Mouse (Mus musculus): Measurements from ENCODE around the gene Pla2g12b. TPM values are rescaled to one million over a fixed set of nuclear protein-coding genes. Genes with fewer than 3 reads are reported as not detected.

The Pla2g12b gene
- polyA plus RNA-seq, 1 experiment: 0.19 TPM

GRCm38 (mm10) chr10:59416623-59417022 lies 13.2 kb downstream of the Pla2g12b start:
- no peaks in the 10 kb centered on the region for H3K36me3 ChIP-seq (ENCODE audit: control insufficient read depth, insufficient read depth, low read length)
- TF ChIP-seq POLR2A (IDR thresholded peaks at IDR 0.05; ENCODE audit: control insufficient read depth, low read depth, low read length) (no peak), CTCF (IDR thresholded peaks at IDR 0.05; ENCODE audit: control insufficient read depth, insufficient read depth, insufficient replicate concordance, low read depth, low read length) (no peak)
- no peaks in the 10 kb centered on the region for H3K4me1 ChIP-seq (ENCODE audit: control insufficient read depth, insufficient read depth, low read length)
- no peak overlapping the region for H3K27ac ChIP-seq (ENCODE audit: control insufficient read depth, insufficient read depth, low read depth, low read length)
- H3K4me3 ChIP-seq (ENCODE audit: control insufficient read depth, low read depth, low read length): no peak overlapping the region
- H3K27me3 ChIP-seq (ENCODE audit: control insufficient read depth, insufficient read depth, low read length): no peaks in the 10 kb centered on the region

- no peaks in the 10 kb centered on the region for H3K36me3 ChIP-seq (ENCODE audit: control insufficient read depth, insufficient read depth, low read length)
- H3K4me3 ChIP-seq (ENCODE audit: control insufficient read depth, low read depth, low read length): no peak overlapping the region
- H3K27me3 ChIP-seq (ENCODE audit: control insufficient read depth, insufficient read depth, low read length): no peaks in the 10 kb centered on the region
- no peaks in the 10 kb centered on the region for H3K4me1 ChIP-seq (ENCODE audit: control insufficient read depth, insufficient read depth, low read length)
- TF ChIP-seq CTCF (IDR thresholded peaks at IDR 0.05; ENCODE audit: control insufficient read depth, insufficient read depth, insufficient replicate concordance, low read depth, low read length) (no peak), POLR2A (IDR thresholded peaks at IDR 0.05; ENCODE audit: control insufficient read depth, low read depth, low read length) (no peak)
- H3K27ac ChIP-seq (ENCODE audit: control insufficient read depth, insufficient read depth, low read depth, low read length): no peak overlapping the region
Observed at GRCm38 (mm10) chr10:59419516-59419915, 16.1 kb downstream of the Pla2g12b start.

- no peaks in the 10 kb centered on the region for H3K27me3 ChIP-seq (ENCODE audit: control insufficient read depth, insufficient read depth, low read length)
- no peaks in the 10 kb centered on the region for H3K36me3 ChIP-seq (ENCODE audit: control insufficient read depth, insufficient read depth, low read length)
- no peak overlapping the region for H3K4me3 ChIP-seq (ENCODE audit: control insufficient read depth, low read depth, low read length)
- TF ChIP-seq CTCF (IDR thresholded peaks at IDR 0.05; ENCODE audit: control insufficient read depth, insufficient read depth, insufficient replicate concordance, low read depth, low read length) (no peak), POLR2A (IDR thresholded peaks at IDR 0.05; ENCODE audit: control insufficient read depth, low read depth, low read length) (no peak)
- H3K4me1 ChIP-seq (ENCODE audit: control insufficient read depth, insufficient read depth, low read length): no peaks in the 10 kb centered on the region
- H3K27ac ChIP-seq (ENCODE audit: control insufficient read depth, insufficient read depth, low read depth, low read length): no peak overlapping the region
Observed at GRCm38 (mm10) chr10:59424453-59424852, 21.0 kb downstream of the Pla2g12b start.

- Histone ChIP-seq H3K27me3 (ENCODE audit: control insufficient read depth, insufficient read depth, low read length) (no peaks in the 10 kb centered on the region), H3K27ac (ENCODE audit: control insufficient read depth, insufficient read depth, low read depth, low read length) (no peak overlapping the region), H3K36me3 (ENCODE audit: control insufficient read depth, insufficient read depth, low read length) (no peaks in the 10 kb centered on the region), H3K4me1 (ENCODE audit: control insufficient read depth, insufficient read depth, low read length) (no peaks in the 10 kb centered on the region), H3K4me3 (ENCODE audit: control insufficient read depth, low read depth, low read length) (no peak overlapping the region)
- TF ChIP-seq CTCF (IDR thresholded peaks at IDR 0.05; ENCODE audit: control insufficient read depth, insufficient read depth, insufficient replicate concordance, low read depth, low read length) (no peak), POLR2A (IDR thresholded peaks at IDR 0.05; ENCODE audit: control insufficient read depth, low read depth, low read length) (no peak)
Observed at GRCm38 (mm10) chr10:59425369-59425768, 21.9 kb downstream of the Pla2g12b start.

GRCm38 (mm10) chr10:59426371-59426770 lies 22.9 kb downstream of the Pla2g12b start:
- TF ChIP-seq POLR2A (IDR thresholded peaks at IDR 0.05; ENCODE audit: control insufficient read depth, low read depth, low read length): no peak
- TF ChIP-seq CTCF (IDR thresholded peaks at IDR 0.05; ENCODE audit: control insufficient read depth, insufficient read depth, insufficient replicate concordance, low read depth, low read length): no peak
- Histone ChIP-seq H3K4me1 (ENCODE audit: control insufficient read depth, insufficient read depth, low read length) (no peaks in the 10 kb centered on the region), H3K27me3 (ENCODE audit: control insufficient read depth, insufficient read depth, low read length) (no peaks in the 10 kb centered on the region), H3K4me3 (ENCODE audit: control insufficient read depth, low read depth, low read length) (no peak overlapping the region), H3K27ac (ENCODE audit: control insufficient read depth, insufficient read depth, low read depth, low read length) (no peak overlapping the region), H3K36me3 (ENCODE audit: control insufficient read depth, insufficient read depth, low read length) (no peaks in the 10 kb centered on the region)

GRCm38 (mm10) chr10:59429448-59430135 lies 26.1 kb downstream of the Pla2g12b start:
- Histone ChIP-seq H3K4me3 (ENCODE audit: control insufficient read depth, low read depth, low read length) (no peak overlapping the region), H3K27me3 (ENCODE audit: control insufficient read depth, insufficient read depth, low read length) (no peaks in the 10 kb centered on the region), H3K36me3 (ENCODE audit: control insufficient read depth, insufficient read depth, low read length) (no peaks in the 10 kb centered on the region), H3K4me1 (ENCODE audit: control insufficient read depth, insufficient read depth, low read length) (no peaks in the 10 kb centered on the region), H3K27ac (ENCODE audit: control insufficient read depth, insufficient read depth, low read depth, low read length) (no peak overlapping the region)
- no peak for TF ChIP-seq POLR2A (IDR thresholded peaks at IDR 0.05; ENCODE audit: control insufficient read depth, low read depth, low read length)
- TF ChIP-seq CTCF (IDR thresholded peaks at IDR 0.05; ENCODE audit: control insufficient read depth, insufficient read depth, insufficient replicate concordance, low read depth, low read length): no peak

- H3K27ac ChIP-seq (ENCODE audit: control insufficient read depth, insufficient read depth, low read depth, low read length): no peak overlapping the region
- TF ChIP-seq CTCF (IDR thresholded peaks at IDR 0.05; ENCODE audit: control insufficient read depth, insufficient read depth, insufficient replicate concordance, low read depth, low read length): no peak
- no peak for TF ChIP-seq POLR2A (IDR thresholded peaks at IDR 0.05; ENCODE audit: control insufficient read depth, low read depth, low read length)
- no peak overlapping the region for H3K4me3 ChIP-seq (ENCODE audit: control insufficient read depth, low read depth, low read length)
- no peaks in the 10 kb centered on the region for H3K27me3 ChIP-seq (ENCODE audit: control insufficient read depth, insufficient read depth, low read length)
- H3K36me3 ChIP-seq (ENCODE audit: control insufficient read depth, insufficient read depth, low read length): no peaks in the 10 kb centered on the region
- peaks cover 5% of the 10 kb centered on the region for H3K4me1 ChIP-seq (ENCODE audit: control insufficient read depth, insufficient read depth, low read length)
Observed at GRCm38 (mm10) chr10:59430701-59431218, 27.3 kb downstream of the Pla2g12b start.

Data from testis, adult 2 months (tissue).